Mouse (Mus musculus) small intestine, adult 2 months (tissue): ENCODE results near the gene Tnfaip3.

Experiments used
- CTCF ChIP-seq: fragments of 200-500 bp; IDR thresholded peaks from 2 replicates; pipeline ENCODE4 v1.5.1; 2012; ENCODE audit warnings: low read depth, mild to moderate bottlenecking, control low read depth, inconsistent platforms, low read length, moderate library complexity, mixed read lengths; ENCODE audit not compliant: insufficient replicate concordance, insufficient read length; ENCODE audit errors: extremely low read depth
- POLR2A ChIP-seq: fragments of 200-500 bp; IDR thresholded peaks from 2 replicates; pipeline ENCODE4 v1.6.1; 2012; ENCODE audit warnings: low read depth, mild to moderate bottlenecking, control low read depth, inconsistent platforms, low read length, moderate library complexity

GRCm38 (mm10) chr10:18966893-18967292, 48.6 kb downstream of the Tnfaip3 start:
- no peak for TF ChIP-seq CTCF
- no peak for TF ChIP-seq POLR2A
